Mouse (Mus musculus) intestine, embryonic 15.5 days (tissue): ENCODE results near the gene Ccdc155. TPM values are rescaled to one million over a fixed set of nuclear protein-coding genes. Genes with fewer than 3 reads are reported as not detected.
A peak's percentile ranks its signal among the peaks of the same experiment; 100 is the strongest.

Experiments used
- ATAC-seq: fragments of 200-750 bp; cut with Nextera tagmentation; 2 replicates; pipeline ENCODE4 v1.8.0; 2017; ENCODE audit warnings: moderate TSS enrichment, moderate library complexity
- H3K27ac ChIP-seq: fragments of 300-500 bp; sonication (generic); 2 replicates; pipeline ENCODE4 v1.5.1; 2015; ENCODE audit warnings: mild to moderate bottlenecking, inconsistent platforms
- H3K27me3 ChIP-seq: fragments of 300-500 bp; sonication (generic); replicated peaks from 2 replicates; pipeline ENCODE4 v1.6.1; 2015; ENCODE audit warnings: inconsistent platforms
- H3K36me3 ChIP-seq: fragments of 300-500 bp; sonication (generic); 2 replicates; pipeline ENCODE4 v1.6.1; 2015; ENCODE audit warnings: inconsistent platforms
- H3K4me1 ChIP-seq: fragments of 300-500 bp; sonication (generic); replicated peaks from 2 replicates; pipeline ENCODE4 v1.6.1; 2015; ENCODE audit warnings: inconsistent platforms
- H3K4me2 ChIP-seq: fragments of 300-500 bp; sonication (generic); replicated peaks from 2 replicates; pipeline ENCODE4 v1.6.1; 2015; ENCODE audit warnings: mild to moderate bottlenecking, inconsistent platforms
- H3K4me3 ChIP-seq: fragments of 300-500 bp; sonication (generic); replicated peaks from 2 replicates; pipeline ENCODE4 v1.5.1; 2015; ENCODE audit warnings: inconsistent platforms
- H3K9ac ChIP-seq: fragments of 300-500 bp; sonication (generic); 2 replicates; pipeline ENCODE4 v1.6.1; 2015; ENCODE audit warnings: inconsistent platforms
- H3K9me3 ChIP-seq: fragments of 300-500 bp; sonication (generic); 2 replicates; pipeline ENCODE4 v1.6.1; 2016; ENCODE audit warnings: inconsistent platforms
- WGBS: fragments of 180-500 bp; shearing (Covaris S2); methylation state at CpG from one replicate; pipeline ENCODE4 v1.1.7; 2015; 5-methylcytosine and 5-hydroxymethylcytosine counted together
- polyA plus RNA-seq: library from polyadenylated mRNA; unstranded; fragments of >200 nt; fragmentation: Nextera tagmentation; extraction: Ambion mirVana; gene quantifications from 2 replicates; pipeline ENCODE4 v1.2.1, GENCODE M21; 2015

Gene Ccdc155
- polyA plus RNA-seq, 1 experiment from 2014 or later: 0.69 TPM

- WGBS: 10% methylated on average over 12 of the region's 12 CpGs
- peak overlapping the region; percentile 11; the same call in 1 of the 2 replicates for H3K4me2 ChIP-seq
These were observed 70.1 kb downstream of the Ccdc155 start for GRCm38 (mm10) chr7:45134544-45135026.

More at GRCm38 (mm10) chr7:45134544-45135026, 70.1 kb downstream of the Ccdc155 start:
- no peak; the same call in 1 of the 2 replicates for ATAC-seq
- H3K36me3 ChIP-seq: no peaks in the 10 kb centered on the region
- H3K9me3 ChIP-seq: no peaks in the 10 kb centered on the region
- no peak overlapping the region for H3K27ac ChIP-seq
- H3K9ac ChIP-seq: no peak overlapping the region
- H3K4me3 ChIP-seq: no peak overlapping the region
- no peaks in the 10 kb centered on the region for H3K27me3 ChIP-seq
- peaks cover 13% of the 10 kb centered on the region for H3K4me1 ChIP-seq

Other genes starting within 250 kb of the Ccdc155 start
- gene Cpt1c, start 230.0 kb downstream of the Ccdc155 start, polyA plus RNA-seq: 16.1 and 16.5 TPM in 2 replicates
- gene Prmt1, start 218.3 kb downstream of the Ccdc155 start, polyA plus RNA-seq: 449 and 456 TPM in 2 replicates
- 89.9 and 99.6 TPM in 2 replicates for gene Irf3, start 207.2 kb downstream of the Ccdc155 start, polyA plus RNA-seq
- gene Bcl2l12, start 206.2 kb downstream of the Ccdc155 start, polyA plus RNA-seq: 37.3 and 43.6 TPM in 2 replicates
- gene Scaf1, start 188.5 kb downstream of the Ccdc155 start, polyA plus RNA-seq: 32.0 and 33.6 TPM in 2 replicates
- gene Rras, start 186.9 kb downstream of the Ccdc155 start, polyA plus RNA-seq: 57.6 and 61.0 TPM in 2 replicates
- 7.1 and 8.7 TPM in 2 replicates for gene Prr12, start 152.0 kb downstream of the Ccdc155 start, polyA plus RNA-seq
- gene Nosip, start 142.5 kb downstream of the Ccdc155 start, polyA plus RNA-seq: 49.5 and 50.5 TPM in 2 replicates
- 29.2 and 29.5 TPM in 2 replicates for gene Prrg2, start 142.2 kb downstream of the Ccdc155 start, polyA plus RNA-seq
- 265 and 267 TPM in 2 replicates for gene Rcn3, start 112.7 kb downstream of the Ccdc155 start, polyA plus RNA-seq
- gene Fcgrt, start 101.0 kb downstream of the Ccdc155 start, polyA plus RNA-seq: 153 and 168 TPM in 2 replicates
- gene Rps11, start 80.5 kb downstream of the Ccdc155 start, polyA plus RNA-seq: 1,711 TPM in 2 replicates
- 1,301 and 1,445 TPM in 2 replicates for gene Rpl13a, start 76.1 kb downstream of the Ccdc155 start, polyA plus RNA-seq
- 0.24 and 0.28 TPM in 2 replicates for gene Gm45713, start 68.7 kb downstream of the Ccdc155 start, polyA plus RNA-seq
- gene Flt3l, start 68.5 kb downstream of the Ccdc155 start, polyA plus RNA-seq: 1.8 and 2.0 TPM in 2 replicates
- 94.1 and 98.9 TPM in 2 replicates for gene Pih1d1, start 50.6 kb downstream of the Ccdc155 start, polyA plus RNA-seq
- gene Aldh16a1, start 50.3 kb downstream of the Ccdc155 start, polyA plus RNA-seq: 79.0 and 87.3 TPM in 2 replicates
- gene Slc17a7, start 40.9 kb downstream of the Ccdc155 start, polyA plus RNA-seq: 0.13 and 0.15 TPM in 2 replicates
- gene Gfy, start 25.3 kb downstream of the Ccdc155 start, polyA plus RNA-seq: not detected in 2 replicates
- not detected in 2 replicates for gene Pth2, start 23.9 kb downstream of the Ccdc155 start, polyA plus RNA-seq
- gene Dkkl1, start 7.3 kb upstream of the Ccdc155 start, polyA plus RNA-seq: 1.0 and 1.1 TPM in 2 replicates
- gene Tead2, start 10.9 kb upstream of the Ccdc155 start, polyA plus RNA-seq: 93.2 and 97.0 TPM in 2 replicates
- gene Cd37, start 34.2 kb upstream of the Ccdc155 start, polyA plus RNA-seq: 3.5 and 3.6 TPM in 2 replicates
- gene Slc6a16, start 36.2 kb upstream of the Ccdc155 start, polyA plus RNA-seq: not detected in 2 replicates
- gene Slc6a21, start 72.6 kb upstream of the Ccdc155 start, polyA plus RNA-seq: not detected in 2 replicates
- 20.4 and 29.1 TPM in 2 replicates for gene Trpm4, start 128.9 kb upstream of the Ccdc155 start, polyA plus RNA-seq
- gene Hrc, start 130.4 kb upstream of the Ccdc155 start, polyA plus RNA-seq: 0.97 and 1.2 TPM in 2 replicates
- gene Ppfia3, start 162.1 kb upstream of the Ccdc155 start, polyA plus RNA-seq: 5.6 and 6.9 TPM in 2 replicates
- 1.9 and 2.4 TPM in 2 replicates for gene Lin7b, start 165.7 kb upstream of the Ccdc155 start, polyA plus RNA-seq
- 195 and 200 TPM in 2 replicates for gene Snrnp70, start 190.8 kb upstream of the Ccdc155 start, polyA plus RNA-seq
- gene Kcna7, start 200.8 kb upstream of the Ccdc155 start, polyA plus RNA-seq: 0.13 and 0.19 TPM in 2 replicates
- gene Ntf5, start 208.8 kb upstream of the Ccdc155 start, polyA plus RNA-seq: 1.7 and 2.1 TPM in 2 replicates
- gene Lhb, start 215.9 kb upstream of the Ccdc155 start, polyA plus RNA-seq: 0.27 and 0.52 TPM in 2 replicates
- gene Gys1, start 230.0 kb upstream of the Ccdc155 start, polyA plus RNA-seq: 39.6 and 42.4 TPM in 2 replicates
- 147 and 150 TPM in 2 replicates for gene Ruvbl2, start 233.2 kb upstream of the Ccdc155 start, polyA plus RNA-seq